Mouse (Mus musculus) E14TG2a.4 (cell line): Measurements from ENCODE around the gene Heatr5a.

Source experiments
- CTCF ChIP-seq: conservative IDR thresholded peaks from 2 replicates; pipeline ENCODE4 v1.5.1; 2014; ENCODE audit warnings: low read length
- NANOG ChIP-seq: IDR thresholded peaks from 2 replicates; pipeline ENCODE4 v1.6.1; 2014; ENCODE audit warnings: borderline replicate concordance, low read length, mixed read lengths
- POU5F1 ChIP-seq: IDR thresholded peaks from 2 replicates; pipeline ENCODE4 v1.6.1; 2014; ENCODE audit warnings: low read length, borderline replicate concordance

GRCm38 (mm10) chr12:51970352-51971069 is 610 bp downstream of the Heatr5a start:
- TF ChIP-seq CTCF (no peak), POU5F1 (no peak), NANOG (no peak)
